Mouse (Mus musculus) heart, adult 2 months (tissue): Measurements from ENCODE around the gene Celf5.

Source experiments
- CTCF ChIP-seq: fragments of 200-600 bp; IDR thresholded peaks from 2 replicates; pipeline ENCODE4 v1.8.1; 2022; ENCODE audit warnings: antibody characterized with exemption, mild to moderate bottlenecking, moderate library complexity
- POLR2A ChIP-seq: fragments of 200-500 bp; IDR thresholded peaks from 2 replicates; pipeline ENCODE4 v1.6.1; 2011; ENCODE audit warnings: mild to moderate bottlenecking, low read depth, low read length, control low read depth; ENCODE audit not compliant: insufficient read depth

DNA sequence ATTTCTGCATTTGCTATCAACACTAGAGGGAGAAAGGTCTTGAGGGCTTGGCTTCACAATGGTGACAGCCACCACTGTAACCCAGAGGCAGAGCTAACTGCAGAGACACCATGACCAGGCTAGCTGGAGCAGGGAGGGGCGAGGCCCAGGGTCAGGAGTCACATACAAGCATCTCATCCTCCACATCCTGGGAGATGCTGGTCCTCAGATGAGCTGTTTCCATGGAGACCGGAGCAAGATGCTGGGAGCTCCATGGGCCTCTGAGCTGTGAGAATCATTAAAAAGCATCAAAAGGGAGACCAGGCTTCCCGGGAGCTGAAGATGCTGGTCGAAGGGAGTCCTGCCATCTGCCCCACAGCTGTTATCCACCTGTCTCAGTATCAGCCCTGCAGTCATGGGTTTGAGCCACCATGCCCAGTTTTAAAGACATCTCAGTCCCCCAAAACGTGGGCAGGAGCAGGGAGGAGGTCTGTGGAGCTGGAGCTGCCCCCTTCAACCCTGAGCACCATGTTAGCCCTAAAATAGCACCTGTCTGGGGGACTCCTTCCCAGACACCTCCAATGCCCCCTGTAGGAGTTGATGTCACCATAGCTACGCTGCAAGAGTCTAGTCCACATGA, 2.0 kb upstream of the Celf5 start:
- TF ChIP-seq CTCF = no peak
- TF ChIP-seq POLR2A = no peak
